19 mouse cellular contexts compared by ENCODE assay signal in genomic region chr7:144864160-144864670, GRCm38 (mm10). TPM values are rescaled to one million over a fixed set of nuclear protein-coding genes. Genes with fewer than 3 reads are reported as not detected.
"Had no signal": no experiment of that assay in that cellular context is flagged by ENCODE, and none has a peak within 500 bp of the region (broad histone marks: within the 10 kb centered on the region; RNA-seq: fewer than 3 reads in every experiment).

No protein-coding gene starts in this region.

- H3K4me3 ChIP-seq: lung, embryonic 15.5 days; megakaryocyte, embryonic 14.5 days; midbrain, embryonic 13.5 days; midbrain, embryonic 15.5 days; myocyte; neural tube, embryonic 13.5 days; neural tube, embryonic 15.5 days had no signal

- H3K36me3 ChIP-seq: lung, embryonic 15.5 days; midbrain, embryonic 13.5 days; midbrain, embryonic 15.5 days; neural tube, embryonic 13.5 days; neural tube, embryonic 15.5 days had no signal

- H3K9me3 ChIP-seq: lung, embryonic 15.5 days; megakaryocyte, embryonic 14.5 days; midbrain, embryonic 13.5 days; midbrain, embryonic 15.5 days; neural tube, embryonic 13.5 days; neural tube, embryonic 15.5 days had no signal

- DNase-seq: lung, adult 2 months; lung, postnatal 14 days; lung, postnatal 36 days; retina, postnatal 1 day; right cerebral cortex, adult 18-20 months; right cerebral cortex, postnatal 25 days; right cerebral cortex, postnatal 4 days; spleen, adult 18-20 months; thymus, adult 18-20 months; thymus, postnatal 14 days; thymus, postnatal 36 days had no signal

RNA-seq across cellular contexts. Expression of gene Fgf4, which starts 17.0 kb away (rescaled TPM):
- total RNA-seq: megakaryocyte progenitor cell, adult 5-6 weeks had no signal

RNA-seq across cellular contexts. Expression of gene Fgf15, which starts 32.1 kb away (rescaled TPM):
- total RNA-seq: megakaryocyte progenitor cell, adult 5-6 weeks had no signal
